Mouse (Mus musculus) thymus, postnatal 25 days (tissue): ENCODE measurements around the gene Vps33b.
A peak's percentile ranks its signal among the peaks of the same experiment; 100 is the strongest.

Experiments
- DNase-seq: peaks from one replicate; pipeline ENCODE4 v3.0.0; 2022

Gene Vps33b

GRCm38 (mm10) chr7:80269751-80270255 is 354 bp downstream of the Vps33b start:
- no peak for DNase-seq

DNA sequence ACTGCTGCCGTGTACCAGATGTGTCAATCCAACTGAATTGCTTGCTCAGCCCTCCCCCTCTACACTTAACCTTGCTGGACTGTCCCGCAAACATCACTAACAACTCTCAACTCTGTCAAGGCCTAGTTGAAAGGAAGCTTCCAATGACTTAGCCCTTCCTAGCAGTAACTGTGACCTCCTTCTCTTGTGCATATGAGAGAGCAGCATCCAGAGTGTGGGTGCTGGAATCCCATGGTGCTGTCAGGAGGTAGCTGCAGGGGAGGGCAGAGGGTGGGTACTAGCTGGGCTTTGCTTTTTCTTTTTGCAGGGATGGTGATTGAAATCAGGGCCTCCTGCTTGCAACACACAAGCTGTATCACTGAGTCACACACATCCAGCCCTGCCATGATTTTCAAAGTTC is 4.0 kb downstream of the Vps33b start:
- DNase-seq: no peak

GRCm38 (mm10) chr7:80276374-80276773 is 6.9 kb downstream of the Vps33b start:
- DNase-seq: no peak

DNA sequence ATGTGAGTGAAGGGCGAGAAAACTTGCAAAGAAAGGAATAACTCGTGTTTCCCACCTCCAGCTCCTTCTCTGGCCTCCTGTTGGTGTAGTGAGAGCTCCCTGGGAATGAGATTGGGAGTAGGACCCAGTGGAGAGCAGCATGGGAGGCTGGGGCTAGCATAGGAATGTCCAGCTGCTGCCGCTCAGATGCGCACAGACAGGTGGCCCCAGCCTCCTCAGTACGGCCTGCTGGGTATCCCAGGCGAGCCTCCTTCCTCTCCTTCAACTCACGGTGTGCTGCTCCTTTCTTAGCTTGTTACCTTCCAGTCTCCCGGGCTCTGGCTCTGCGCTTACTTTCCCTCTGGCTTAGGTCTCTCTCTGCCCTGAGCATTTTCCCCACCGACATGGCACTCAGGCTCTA is 10.6 kb downstream of the Vps33b start:
- no peak for DNase-seq

- DNase-seq: no peak
Measured at GRCm38 (mm10) chr7:80280998-80281397, 11.5 kb downstream of the Vps33b start.

DNA sequence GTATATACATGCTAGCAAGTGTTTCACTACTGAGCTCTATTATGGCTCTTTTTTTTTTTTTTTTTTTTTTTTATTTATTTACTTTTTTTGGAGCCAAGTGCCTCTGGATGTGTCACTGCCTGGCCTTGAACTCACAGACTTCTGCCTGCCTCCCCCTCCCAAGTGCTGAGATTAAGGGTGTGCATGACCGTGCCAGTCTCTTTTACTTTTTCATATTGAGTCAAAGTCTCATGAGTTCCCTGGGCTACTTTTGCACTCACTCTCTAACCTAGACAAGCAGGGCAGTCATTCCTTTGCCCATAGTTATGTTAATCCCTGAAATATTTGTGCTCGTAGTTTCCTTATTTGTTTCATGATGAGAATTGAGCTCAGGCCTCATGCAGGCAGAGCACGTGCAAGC is 12.2 kb downstream of the Vps33b start:
- no peak for DNase-seq

GRCm38 (mm10) chr7:80283226-80283918 is 13.9 kb downstream of the Vps33b start:
- DNase-seq: no peak

GRCm38 (mm10) chr7:80284391-80284790 is 14.9 kb downstream of the Vps33b start:
- DNase-seq: no peak

GRCm38 (mm10) chr7:80285725-80286124 is 16.3 kb downstream of the Vps33b start:
- DNase-seq: peak; percentile 63

- peak; percentile 27 for DNase-seq
Measured at GRCm38 (mm10) chr7:80287736-80288135, 18.3 kb downstream of the Vps33b start.

- peak; percentile 99 for DNase-seq
Measured at GRCm38 (mm10) chr7:80294062-80294763, 24.8 kb downstream of the Vps33b start, which contains the start of gene Prc1. Gene Prc1 (plus strand): TSS chr7:80294450.

DNA sequence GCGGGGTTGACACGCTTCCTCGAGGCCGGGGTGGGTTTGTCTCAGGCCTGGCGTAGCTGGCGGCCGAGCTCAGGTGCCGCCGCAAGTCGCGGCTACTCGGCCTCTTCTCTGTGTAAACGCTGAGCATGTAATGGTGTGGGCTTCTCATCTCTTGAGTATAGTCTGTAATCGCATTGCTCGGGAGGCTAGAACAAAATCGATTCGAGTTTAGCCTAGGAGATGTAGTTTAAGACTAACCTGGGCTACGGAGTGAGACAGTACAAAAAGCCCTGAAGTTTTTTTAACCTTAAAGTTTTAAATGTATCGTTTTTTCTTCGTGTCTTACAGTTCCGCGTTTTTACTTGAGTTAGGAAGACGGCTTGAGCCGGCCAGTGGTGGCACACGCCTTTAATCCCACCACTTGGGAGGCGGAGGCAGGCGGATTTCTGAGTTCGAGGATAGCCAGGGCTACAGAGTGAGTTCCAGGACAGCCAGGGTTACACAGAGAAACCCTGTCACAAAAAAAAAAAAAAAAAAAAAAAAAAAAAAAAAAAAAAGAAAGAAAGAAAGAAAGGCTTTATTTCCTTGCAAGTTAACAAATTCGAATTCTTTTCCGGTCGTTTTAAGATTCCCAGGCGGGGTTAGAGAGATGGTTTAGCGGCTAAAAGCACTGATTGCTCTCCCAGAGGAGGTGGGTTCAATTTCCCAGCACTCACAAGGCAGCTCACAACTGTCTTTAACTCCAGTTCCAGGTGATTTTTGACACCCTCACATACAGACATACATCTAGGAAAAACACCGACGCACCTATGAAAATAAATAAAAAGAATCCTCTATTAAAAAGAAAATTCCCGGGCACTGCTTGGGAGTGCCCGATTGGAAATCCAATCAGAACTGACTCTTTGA is 25.6 kb downstream of the Vps33b start:
- DNase-seq: peak; percentile 18

GRCm38 (mm10) chr7:80296462-80296861 is 27.0 kb downstream of the Vps33b start:
- no peak for DNase-seq

- DNase-seq: no peak
Measured at GRCm38 (mm10) chr7:80297041-80297440, 27.6 kb downstream of the Vps33b start.

DNA sequence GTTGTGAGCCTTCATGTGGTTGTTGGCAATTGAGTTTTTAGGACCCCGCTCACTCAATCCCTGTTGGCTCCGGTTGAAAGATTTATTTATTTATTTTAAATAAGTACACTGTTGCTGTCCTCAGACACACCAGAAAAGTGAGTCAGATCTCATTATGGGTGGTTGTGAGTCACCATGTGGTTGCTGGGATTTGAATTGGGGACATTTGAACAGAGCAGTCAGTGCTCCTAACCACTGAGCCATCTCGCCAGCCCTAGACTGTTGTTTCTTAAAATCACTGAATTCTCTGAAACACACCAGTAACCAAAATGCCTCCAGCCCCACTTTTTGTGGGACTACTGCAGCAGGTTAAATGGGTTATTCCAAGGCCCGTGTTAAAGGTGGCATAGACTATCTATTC is 29.3 kb downstream of the Vps33b start:
- no peak for DNase-seq

DNA sequence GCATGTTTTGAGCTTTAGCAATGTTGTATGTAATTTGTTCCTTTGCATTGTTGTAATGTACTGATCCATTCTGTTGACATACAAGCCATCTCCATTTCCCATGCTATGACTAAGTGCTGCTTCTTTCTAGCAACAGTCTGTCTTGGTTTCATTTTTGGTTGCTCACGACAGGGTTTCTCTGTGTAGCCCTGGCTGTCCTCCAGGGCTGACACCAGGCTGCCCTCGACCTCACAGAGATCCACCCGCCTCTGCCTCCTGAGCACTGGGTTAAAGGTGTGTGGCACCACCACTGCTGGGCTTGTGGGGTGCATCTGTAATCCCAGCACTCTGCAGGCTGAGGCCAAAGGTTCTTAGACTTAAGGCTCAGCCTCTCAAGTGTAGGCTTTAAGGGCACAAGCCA is 30.1 kb downstream of the Vps33b start:
- DNase-seq: no peak

DNA sequence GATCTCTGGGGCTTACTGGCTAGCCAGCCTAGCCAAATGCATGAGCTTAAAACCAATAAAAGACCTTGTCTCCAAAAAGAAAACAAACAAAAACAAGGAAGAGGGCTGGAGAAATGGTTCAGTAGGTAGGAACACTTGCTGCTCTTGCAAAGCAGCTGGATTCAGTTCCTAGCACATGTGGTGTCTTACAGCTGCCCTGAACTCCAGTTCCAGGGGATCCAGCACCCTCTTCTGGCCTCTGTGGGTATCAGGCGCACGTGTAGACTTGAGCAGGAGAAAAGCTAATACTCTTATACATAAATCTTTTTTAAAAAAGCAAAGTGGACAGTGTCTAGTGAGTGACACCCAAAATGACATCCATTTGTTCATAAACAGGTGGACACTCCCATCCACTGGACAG is 32.1 kb downstream of the Vps33b start:
- no peak for DNase-seq

- no peak for DNase-seq
Measured at GRCm38 (mm10) chr7:80307766-80308165, 38.3 kb downstream of the Vps33b start.

DNA sequence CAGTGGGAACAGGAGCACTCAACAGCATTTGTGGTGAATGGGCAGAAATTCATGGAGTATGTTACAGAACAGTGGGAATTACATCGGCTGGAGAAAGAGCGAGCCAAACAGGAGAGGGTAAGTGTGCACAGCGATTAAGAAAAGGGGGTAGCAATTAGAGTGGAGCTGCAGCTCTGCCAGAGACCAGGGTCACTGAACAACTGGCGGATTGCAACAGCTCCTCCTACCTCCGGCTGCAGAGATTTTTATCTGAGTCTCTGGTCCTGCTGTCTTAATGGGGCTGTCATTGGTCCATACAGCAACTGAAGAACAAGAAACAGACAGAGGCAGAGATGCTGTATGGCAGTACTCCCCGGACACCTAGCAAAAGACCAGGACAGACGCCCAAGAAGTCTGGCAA is 41.3 kb downstream of the Vps33b start:
- DNase-seq: no peak

- DNase-seq: no peak
Measured at GRCm38 (mm10) chr7:80315733-80316132, 46.3 kb downstream of the Vps33b start.

DNA sequence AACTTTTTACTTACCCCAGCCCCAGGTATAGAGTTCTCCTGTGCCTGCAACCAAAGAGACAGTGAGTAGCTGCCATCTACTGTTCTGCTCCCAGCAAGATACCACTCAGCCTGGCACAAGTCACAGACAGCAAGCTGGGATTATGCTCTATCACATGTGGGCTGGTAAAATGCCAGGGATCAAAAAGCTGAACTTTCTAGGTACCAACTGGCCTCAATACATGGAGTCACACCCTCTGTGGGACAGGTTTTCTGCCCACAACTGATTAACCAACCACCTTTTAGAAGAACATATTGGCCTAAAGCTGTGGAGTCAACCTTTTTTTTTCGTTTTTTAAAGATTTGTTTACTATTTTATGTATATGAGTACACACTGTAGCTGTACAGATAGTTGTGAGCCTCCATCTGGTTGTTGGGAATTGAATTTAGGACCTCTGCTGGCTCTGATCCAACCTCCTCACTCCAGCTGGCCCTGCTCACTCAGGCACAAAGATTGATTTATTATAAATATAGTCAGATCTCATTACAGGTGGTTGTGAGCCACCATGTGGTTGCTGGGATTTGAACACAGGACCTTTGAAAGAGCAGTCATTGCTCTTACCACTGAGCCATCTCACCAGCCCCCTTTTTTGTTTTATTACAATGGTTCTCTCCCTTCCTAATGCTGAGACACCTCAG is 48.1 kb downstream of the Vps33b start:
- no peak for DNase-seq

GRCm38 (mm10) chr7:80318670-80319069 is 49.2 kb downstream of the Vps33b start:
- DNase-seq: no peak
